Mouse (Mus musculus) lung, postnatal 0 days (tissue): ENCODE results near the gene Csrp3.

Source experiments
- CTCF ChIP-seq: IDR thresholded peaks from 2 replicates; pipeline ENCODE4 v1.5.1; 2016; ENCODE audit warnings: antibody characterized with exemption, mild to moderate bottlenecking
- EP300 ChIP-seq: IDR thresholded peaks from 2 replicates; pipeline ENCODE4 v1.6.1; 2016; ENCODE audit warnings: antibody characterized with exemption, mild to moderate bottlenecking, control low read depth

DNA sequence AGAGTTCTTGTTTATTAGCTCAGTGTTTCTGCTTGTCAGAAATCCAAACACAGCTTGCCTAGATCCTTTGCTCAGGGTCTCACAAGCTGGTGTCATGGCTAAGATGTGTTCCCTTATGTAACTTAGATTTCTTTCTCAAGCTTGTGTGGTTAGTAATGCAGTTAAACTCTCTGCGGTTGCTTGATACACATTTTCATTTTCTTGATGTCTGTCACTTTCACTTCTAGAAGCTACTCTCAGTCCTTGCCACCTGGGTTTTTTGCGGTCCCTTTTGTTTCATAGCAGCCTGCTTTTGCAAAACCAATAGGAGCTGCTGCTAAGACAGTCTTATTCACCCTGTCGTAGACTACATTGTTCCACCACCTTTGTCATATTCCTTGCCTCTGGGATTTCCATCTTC lies 52.7 kb downstream of the Csrp3 start:
- TF ChIP-seq CTCF: no peak
- TF ChIP-seq EP300: no peak
